Mouse (Mus musculus): Measurements from ENCODE around the gene Mllt1. TPM values are rescaled to one million over a fixed set of nuclear protein-coding genes. Genes with fewer than 3 reads are reported as not detected.

Mllt1 gene
- polyA plus RNA-seq, 1 experiment from 2014 or later: 57.8 TPM

GRCm38 (mm10) chr17:56849710-56850109, 85.5 kb downstream of the Mllt1 start:
- WGBS: 84% methylated on average over 13 of the region's 13 CpGs
- Histone ChIP-seq H3K9ac (no peak overlapping the region), H3K27ac (no peak overlapping the region), H3K36me3 (no peaks in the 10 kb centered on the region), H3K9me3 (replicated peaks) (no peaks in the 10 kb centered on the region), H3K4me3 (replicated peaks) (no peak overlapping the region), H3K4me2 (no peak overlapping the region), H3K27me3 (no peaks in the 10 kb centered on the region), H3K4me1 (0 out of 2 replicates have a peak, but pooled peaks cover 6% of the 10 kb centered on the region)
- ATAC-seq (replicated peaks; ENCODE audit: low FRiP score): no peak

GRCm38 (mm10) chr17:56848785-56849184, 86.4 kb downstream of the Mllt1 start:
- Histone ChIP-seq H3K4me1 (0 out of 2 replicates have a peak, but pooled peaks cover 6% of the 10 kb centered on the region), H3K4me3 (replicated peaks) (no peak overlapping the region), H3K27me3 (no peaks in the 10 kb centered on the region), H3K9ac (no peak overlapping the region), H3K9me3 (replicated peaks) (no peaks in the 10 kb centered on the region), H3K27ac (no peak overlapping the region), H3K36me3 (no peaks in the 10 kb centered on the region), H3K4me2 (no peak overlapping the region)
- no peak for ATAC-seq (replicated peaks; ENCODE audit: low FRiP score)
- whole genome bisulfite sequencing: 84% methylated on average over 5 of the region's 5 CpGs

GRCm38 (mm10) chr17:56843678-56844077, 91.5 kb downstream of the Mllt1 start:
- 0 out of 2 replicates have a peak, but pooled peaks cover 3% of the 10 kb centered on the region for H3K4me1 ChIP-seq
- no peak for ATAC-seq (replicated peaks; ENCODE audit: low FRiP score)

More at GRCm38 (mm10) chr17:56843678-56844077, 91.5 kb downstream of the Mllt1 start:
- Histone ChIP-seq H3K4me2 (no peak overlapping the region), H3K9ac (no peak overlapping the region), H3K27ac (no peak overlapping the region), H3K9me3 (replicated peaks) (no peaks in the 10 kb centered on the region), H3K27me3 (no peaks in the 10 kb centered on the region), H3K36me3 (no peaks in the 10 kb centered on the region), H3K4me3 (replicated peaks) (no peak overlapping the region)
- WGBS: 74% methylated on average over 5 of the region's 5 CpGs

Other genes starting within 250 kb of the Mllt1 start
- gene Ndufa11, start 217.6 kb downstream of the Mllt1 start, polyA plus RNA-seq (2015; fragmentation: Nextera tagmentation; extraction: Ambion mirVana): 470 and 471 TPM in 2 replicates
- 15.6 and 19.5 TPM in 2 replicates for gene Vmac, start 217.4 kb downstream of the Mllt1 start, polyA plus RNA-seq (2015; fragmentation: Nextera tagmentation; extraction: Ambion mirVana)
- gene Nrtn, start 177.9 kb downstream of the Mllt1 start, polyA plus RNA-seq (2015; fragmentation: Nextera tagmentation; extraction: Ambion mirVana): 6.5 and 7.1 TPM in 2 replicates
- 46.5 and 54.6 TPM in 2 replicates for gene Dus3l, start 170.7 kb downstream of the Mllt1 start, polyA plus RNA-seq (2015; fragmentation: Nextera tagmentation; extraction: Ambion mirVana)
- 1.7 and 1.8 TPM in 2 replicates for gene Prr22, start 165.2 kb downstream of the Mllt1 start, polyA plus RNA-seq (2015; fragmentation: Nextera tagmentation; extraction: Ambion mirVana)
- 3.7 and 4.1 TPM in 2 replicates for gene Rfx2, start 104.4 kb downstream of the Mllt1 start, polyA plus RNA-seq (2015; fragmentation: Nextera tagmentation; extraction: Ambion mirVana)
- not detected in 2 replicates for gene Acsbg2, start 61.0 kb downstream of the Mllt1 start, polyA plus RNA-seq (2015; fragmentation: Nextera tagmentation; extraction: Ambion mirVana)
- gene 1700061G19Rik, start 59.9 kb downstream of the Mllt1 start, polyA plus RNA-seq (2015; fragmentation: Nextera tagmentation; extraction: Ambion mirVana): 0.27 and 0.30 TPM in 2 replicates
- 0.15 TPM in 1 of 2 replicates, not detected in the other for gene Acer1, start 46.7 kb upstream of the Mllt1 start, polyA plus RNA-seq (2015; fragmentation: Nextera tagmentation; extraction: Ambion mirVana)
- 150 and 165 TPM in 2 replicates for gene Clpp, start 54.9 kb upstream of the Mllt1 start, polyA plus RNA-seq (2015; fragmentation: Nextera tagmentation; extraction: Ambion mirVana)
- 55.3 and 56.7 TPM in 2 replicates for gene Alkbh7, start 61.9 kb upstream of the Mllt1 start, polyA plus RNA-seq (2015; fragmentation: Nextera tagmentation; extraction: Ambion mirVana)
- gene Pspn, start 64.6 kb upstream of the Mllt1 start, polyA plus RNA-seq (2015; fragmentation: Nextera tagmentation; extraction: Ambion mirVana): 0.87 and 1.3 TPM in 2 replicates
- gene Gtf2f1, start 75.9 kb upstream of the Mllt1 start, polyA plus RNA-seq (2015; fragmentation: Nextera tagmentation; extraction: Ambion mirVana): 64.0 and 70.3 TPM in 2 replicates
- 0.30 and 0.37 TPM in 2 replicates for gene Gm17949, start 76.1 kb upstream of the Mllt1 start, polyA plus RNA-seq (2015; fragmentation: Nextera tagmentation; extraction: Ambion mirVana)
- 46.1 TPM in 2 replicates for gene Khsrp, start 96.1 kb upstream of the Mllt1 start, polyA plus RNA-seq (2015; fragmentation: Nextera tagmentation; extraction: Ambion mirVana)
- 0.26 TPM in 1 of 2 replicates, not detected in the other for gene Slc25a41, start 106.2 kb upstream of the Mllt1 start, polyA plus RNA-seq (2015; fragmentation: Nextera tagmentation; extraction: Ambion mirVana)
- 49.9 and 52.7 TPM in 2 replicates for gene Crb3, start 123.7 kb upstream of the Mllt1 start, polyA plus RNA-seq (2015; fragmentation: Nextera tagmentation; extraction: Ambion mirVana)
- 11.4 and 12.9 TPM in 2 replicates for gene Slc25a23, start 124.4 kb upstream of the Mllt1 start, polyA plus RNA-seq (2015; fragmentation: Nextera tagmentation; extraction: Ambion mirVana)
- gene Dennd1c, start 143.1 kb upstream of the Mllt1 start, polyA plus RNA-seq (2015; fragmentation: Nextera tagmentation; extraction: Ambion mirVana): 4.7 and 6.0 TPM in 2 replicates
- 23.6 and 29.4 TPM in 2 replicates for gene Tubb4a, start 152.4 kb upstream of the Mllt1 start, polyA plus RNA-seq (2015; fragmentation: Nextera tagmentation; extraction: Ambion mirVana)
- gene Tnfsf9, start 169.9 kb upstream of the Mllt1 start, polyA plus RNA-seq (2015; fragmentation: Nextera tagmentation; extraction: Ambion mirVana): 10.2 and 10.4 TPM in 2 replicates
- gene Cd70, start 214.4 kb upstream of the Mllt1 start, polyA plus RNA-seq (2015; fragmentation: Nextera tagmentation; extraction: Ambion mirVana): 0.38 TPM in 1 of 2 replicates, not detected in the other